Mouse (Mus musculus) mouse trophoblast stem cell (cell line): Measurements from ENCODE around the gene Rnf31.

Experiments
- in situ Hi-C, 2 experiments: fragments of 300-500 bp; cut with MseI, MboI; formaldehyde crosslinking; loops; 2 replicates in 1 of 2; 3 replicates in 1 of 2; pipeline ENCODE4 v1.15.1; 2025

Rnf31 gene

GRCm38 (mm10) chr14:55577871-55578667, 13.4 kb upstream of the Rnf31 start, which contains the start of gene Psme1:
Gene Psme1, plus strand, starts transcription at chr14:55578123.
- in situ Hi-C loops, result no loop called here

DNA sequence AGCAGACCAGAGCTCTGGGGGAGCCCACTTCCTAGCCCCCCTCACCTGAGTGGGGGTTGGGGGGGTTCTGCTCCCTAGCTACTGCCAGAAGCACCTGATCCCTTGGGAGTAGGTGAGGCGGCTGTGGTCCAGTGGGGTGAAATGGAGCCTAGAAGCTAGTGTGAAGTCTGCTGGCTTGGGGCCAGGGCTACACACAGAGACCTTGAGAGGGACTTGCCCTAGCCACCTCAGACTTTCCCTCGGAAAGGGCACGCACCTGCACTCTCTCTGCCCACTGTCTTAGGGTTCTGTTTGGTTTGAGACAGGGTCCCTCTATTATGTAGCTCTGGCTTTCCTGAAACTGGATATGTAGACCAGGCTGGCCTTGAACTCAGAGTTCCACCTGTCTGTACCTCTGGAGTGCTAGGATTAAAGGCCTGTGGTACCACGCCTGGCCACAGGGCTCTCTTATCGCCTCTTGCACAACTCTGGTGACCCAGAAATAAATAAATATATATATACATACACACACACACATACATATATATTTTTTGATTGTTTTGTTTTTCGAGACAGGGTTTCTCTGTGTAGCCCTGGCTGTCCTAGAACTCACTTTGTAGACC, 12.7 kb upstream of the Rnf31 start:
- in situ Hi-C loops, result no loop called here

GRCm38 (mm10) chr14:55579511-55580496, 11.7 kb upstream of the Rnf31 start:
- in situ Hi-C loops, result no loop called here

GRCm38 (mm10) chr14:55580731-55581130, 10.8 kb upstream of the Rnf31 start:
- in situ Hi-C loops, result no loop called here

DNA sequence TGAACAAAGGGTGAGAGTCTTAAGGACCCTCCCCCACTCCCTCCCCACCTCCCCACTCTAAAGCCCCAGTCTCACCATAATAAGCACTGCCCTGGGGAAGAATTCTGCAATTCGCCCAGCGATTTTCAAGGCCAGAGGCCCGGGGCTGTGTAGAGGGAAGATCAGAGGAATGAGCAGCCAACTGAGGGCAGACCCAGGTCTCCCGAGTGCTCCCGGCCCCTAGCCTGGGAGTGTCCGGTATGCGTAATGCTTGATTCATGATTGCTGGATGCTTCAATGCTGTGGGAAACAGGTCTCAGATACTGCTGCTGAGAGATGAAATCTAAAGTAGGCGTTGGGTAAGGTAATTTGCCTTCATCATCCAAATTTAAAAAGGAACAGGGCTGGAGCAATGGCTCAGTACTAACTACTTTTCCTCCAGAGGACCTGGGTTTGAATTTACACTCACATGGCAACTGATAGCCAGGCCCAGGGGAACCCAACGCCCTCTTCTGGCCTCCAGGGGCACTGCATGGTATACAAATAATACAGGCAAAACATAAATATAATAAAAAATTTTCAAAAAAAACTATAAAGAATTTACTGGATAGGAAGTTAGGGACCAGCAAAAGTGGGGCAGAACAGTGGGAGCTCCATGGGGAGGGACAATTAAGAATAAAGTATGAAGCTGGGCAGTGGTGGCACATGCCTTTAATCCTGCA, 9.4 kb upstream of the Rnf31 start:
- in situ Hi-C loops, result no loop called here

DNA sequence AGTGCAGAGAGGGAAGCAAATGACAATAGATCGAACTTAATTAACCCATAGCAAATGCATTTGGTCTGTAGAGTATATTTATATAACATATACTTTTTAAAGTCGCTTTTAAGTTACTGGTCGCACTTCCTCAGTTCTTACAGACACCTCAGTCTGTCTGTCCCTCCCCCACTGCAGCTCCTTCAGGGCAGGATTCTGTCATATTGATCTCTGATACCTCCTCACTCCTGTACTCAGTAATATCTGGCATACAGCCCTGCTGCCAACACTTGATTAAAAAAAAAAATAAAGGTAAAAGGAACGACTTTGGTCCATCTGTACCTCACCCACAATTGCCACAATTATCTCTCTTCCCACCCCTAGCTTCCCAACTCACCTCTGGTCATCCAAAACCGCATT, 7.2 kb upstream of the Rnf31 start:
- in situ Hi-C loops, result no loop called here

GRCm38 (mm10) chr14:55584702-55585565, 6.6 kb upstream of the Rnf31 start, which contains the start of gene Emc9:
Gene Emc9, minus strand, starts transcription at chr14:55585302.
- in situ Hi-C loops, result no loop called here

DNA sequence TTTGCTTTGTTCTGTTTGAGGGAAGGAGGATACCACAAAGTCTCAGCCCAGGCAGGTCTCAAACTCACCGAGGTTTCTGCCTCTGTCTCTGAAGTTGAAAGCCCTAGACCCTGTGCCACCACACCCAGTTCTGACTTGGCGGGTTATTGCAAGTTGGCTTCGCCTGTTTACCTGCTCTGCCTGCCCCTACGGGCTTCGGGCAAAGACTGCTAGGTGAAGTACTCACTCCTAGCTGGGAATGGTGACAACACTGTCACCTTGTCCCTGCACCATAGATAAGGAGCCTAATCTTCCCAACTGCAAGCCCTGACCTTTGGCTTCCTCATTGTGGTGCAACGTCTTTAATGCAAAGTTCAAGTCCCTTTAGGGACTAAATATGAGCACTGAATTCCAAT, 5.9 kb upstream of the Rnf31 start:
- in situ Hi-C loops, result no loop called here

DNA sequence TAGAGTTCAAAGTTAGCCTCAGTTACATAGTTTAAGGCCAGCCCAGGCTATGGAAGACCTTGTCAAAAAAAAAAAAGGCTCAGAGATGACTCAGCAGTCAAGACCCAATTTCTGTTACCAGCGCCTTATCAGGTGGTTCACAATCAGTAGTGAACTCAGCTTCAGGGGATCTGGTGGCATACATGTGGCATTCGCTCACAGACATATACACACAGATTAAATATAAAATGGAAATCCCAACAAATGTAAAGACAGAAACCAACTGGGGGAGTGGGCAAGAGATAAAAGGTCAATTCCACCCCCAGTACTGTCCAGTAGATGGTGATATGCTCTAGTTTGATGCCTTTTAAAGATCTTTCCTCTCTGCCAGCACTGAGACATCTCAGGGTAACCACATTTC, 5.4 kb upstream of the Rnf31 start:
- in situ Hi-C loops, result no loop called here

GRCm38 (mm10) chr14:55589271-55589670, 2.2 kb upstream of the Rnf31 start:
- in situ Hi-C loops, result no loop called here

- in situ Hi-C loops, result no loop called here
These were observed 1.6 kb upstream of the Rnf31 start for GRCm38 (mm10) chr14:55589771-55590448.

DNA sequence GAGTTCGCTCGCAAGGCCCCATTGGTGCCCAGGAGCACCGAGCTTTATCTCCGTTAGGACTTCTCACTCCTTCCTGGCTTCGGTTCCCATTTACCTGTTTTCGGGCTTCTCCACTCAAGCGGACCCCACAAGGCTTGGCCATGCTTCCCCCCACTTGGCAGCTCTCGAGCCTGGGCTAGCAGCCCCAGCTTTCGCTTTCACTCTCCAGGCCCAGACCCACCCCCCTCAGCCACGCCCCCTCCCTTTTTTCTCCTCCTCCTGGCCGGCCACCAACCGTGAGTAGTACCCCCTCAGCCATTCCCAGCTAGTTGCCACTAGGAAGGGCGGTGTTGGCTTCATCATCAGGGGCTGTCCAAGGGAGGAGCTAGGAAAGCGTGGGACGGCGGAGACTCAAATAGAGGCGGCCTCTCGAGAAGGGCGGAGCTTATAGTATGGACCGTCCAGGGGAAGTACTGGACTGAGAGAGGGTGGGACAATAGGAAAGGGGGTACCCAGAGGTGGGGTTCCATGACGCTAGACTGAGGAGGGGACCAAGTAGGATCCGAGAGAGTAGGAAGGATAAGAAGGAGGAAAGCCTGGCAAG, 669 bp upstream of the Rnf31 start, which contains the start of gene Psme2:
Gene Psme2 (minus strand): TSS at position 366 of the 583 bp plus-strand sequence.
- in situ Hi-C loops, result no loop called here

GRCm38 (mm10) chr14:55592226-55592625, 718 bp downstream of the Rnf31 start:
- in situ Hi-C loops, result no loop called here

GRCm38 (mm10) chr14:55596036-55596690, 4.7 kb downstream of the Rnf31 start:
- in situ Hi-C loops, result no loop called here

GRCm38 (mm10) chr14:55598521-55599390, 7.2 kb downstream of the Rnf31 start:
- in situ Hi-C loops, result no loop called here

- in situ Hi-C loops, result no loop called here
These were observed 11.7 kb downstream of the Rnf31 start, which contains the start of gene Irf9 for GRCm38 (mm10) chr14:55603271-55603632. Gene Irf9, plus strand, starts transcription at chr14:55603571.

GRCm38 (mm10) chr14:55603633-55604576, 12.4 kb downstream of the Rnf31 start:
- in situ Hi-C loops, result no loop called here
